Mouse (Mus musculus) spleen, adult 2 months (tissue): ENCODE measurements around the gene Ap3b1. TPM values are rescaled to one million over a fixed set of nuclear protein-coding genes. Genes with fewer than 3 reads are reported as not detected.

Experiments used
- DNase-seq, 2 experiments: peaks; one replicate each; pipeline versions ENCODE4 v3.0.0 to v3.0.0-alpha.2; 2012 to 2021; ENCODE audit warnings: low spot score in 2 of 2, low read depth in 1 of 2
- H3K27ac ChIP-seq: fragments of 200-500 bp; 2 replicates; pipeline ENCODE4 v1.5.1; 2012; ENCODE audit warnings: low read length, inconsistent platforms; ENCODE audit not compliant: insufficient read depth
- H3K27me3 ChIP-seq: fragments of 200-500 bp; 2 replicates; pipeline ENCODE4 v1.6.1; 2012; ENCODE audit warnings: mild to moderate bottlenecking, moderate library complexity, low read length, inconsistent platforms; ENCODE audit not compliant: control insufficient read depth, insufficient read depth
- H3K36me3 ChIP-seq: fragments of 200-500 bp; 2 replicates; pipeline ENCODE4 v1.6.1; 2012; ENCODE audit warnings: mild to moderate bottlenecking, low read length, inconsistent platforms; ENCODE audit not compliant: control insufficient read depth, insufficient read depth
- H3K4me1 ChIP-seq: fragments of 200-500 bp; 2 replicates; pipeline ENCODE4 v1.6.1; 2011; ENCODE audit warnings: inconsistent platforms; ENCODE audit not compliant: control insufficient read depth, insufficient read depth, insufficient read length
- H3K4me3 ChIP-seq: fragments of 200-500 bp; 2 replicates; pipeline ENCODE4 v1.5.1; 2011; ENCODE audit warnings: mild to moderate bottlenecking, inconsistent platforms; ENCODE audit not compliant: insufficient read depth, insufficient read length; ENCODE audit errors: extremely low read depth
- CTCF ChIP-seq: fragments of 200-500 bp; IDR thresholded peaks from 2 replicates; pipeline ENCODE4 v1.5.1; 2011; ENCODE audit warnings: mild to moderate bottlenecking, inconsistent platforms; ENCODE audit not compliant: insufficient read depth, insufficient read length, insufficient replicate concordance; ENCODE audit errors: extremely low read depth
- POLR2A ChIP-seq: fragments of 200-500 bp; IDR thresholded peaks from 2 replicates; pipeline ENCODE4 v1.6.1; 2011; ENCODE audit warnings: low read depth, low read length, inconsistent platforms
- WGBS: fragments of 180-500 bp; shearing (Covaris S2); methylation state at CpG from one replicate; pipeline ENCODE4 v1.1.7; 2018; 5-methylcytosine and 5-hydroxymethylcytosine counted together
- polyA plus RNA-seq: library from polyadenylated mRNA; depleted of rRNA; stranded (reverse); fragments of >200 nt; gene quantifications from 2 replicates; pipeline ENCODE4 v1.2.3, GENCODE M21; 2012; rRNA removed

Gene Ap3b1
- polyA plus RNA-seq, 1 experiment: 20.7 TPM

DNA sequence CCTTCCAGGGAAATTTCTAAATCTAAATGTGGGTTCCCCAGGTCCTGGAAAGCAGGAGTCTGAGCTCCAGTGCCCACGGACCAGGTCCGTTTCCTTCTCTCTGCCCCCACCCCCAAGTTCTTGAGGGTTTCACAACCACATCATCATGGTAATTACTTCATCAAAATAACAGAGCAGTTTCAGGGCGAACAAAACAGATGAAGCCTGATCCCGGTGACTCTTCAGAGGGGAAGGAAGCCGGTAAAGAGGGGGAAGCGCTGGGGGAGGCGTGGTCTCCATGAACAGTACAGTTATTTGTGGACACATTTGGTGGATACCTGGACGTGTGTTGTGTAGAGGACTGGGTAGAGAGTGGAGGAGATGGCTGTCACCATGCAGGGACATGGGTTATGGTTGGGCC, 241.0 kb downstream of the Ap3b1 start:
- DNase-seq: no peak
- 35% methylated on average over 8 of the region's 8 CpGs for WGBS
- Histone ChIP-seq H3K4me1 (no peaks in the 10 kb centered on the region), H3K4me3 (no peak overlapping the region), H3K27me3 (peaks cover 7% of the 10 kb centered on the region), H3K36me3 (no peaks in the 10 kb centered on the region), H3K27ac (no peak overlapping the region)
- TF ChIP-seq POLR2A (no peak), CTCF (no peak)

DNA sequence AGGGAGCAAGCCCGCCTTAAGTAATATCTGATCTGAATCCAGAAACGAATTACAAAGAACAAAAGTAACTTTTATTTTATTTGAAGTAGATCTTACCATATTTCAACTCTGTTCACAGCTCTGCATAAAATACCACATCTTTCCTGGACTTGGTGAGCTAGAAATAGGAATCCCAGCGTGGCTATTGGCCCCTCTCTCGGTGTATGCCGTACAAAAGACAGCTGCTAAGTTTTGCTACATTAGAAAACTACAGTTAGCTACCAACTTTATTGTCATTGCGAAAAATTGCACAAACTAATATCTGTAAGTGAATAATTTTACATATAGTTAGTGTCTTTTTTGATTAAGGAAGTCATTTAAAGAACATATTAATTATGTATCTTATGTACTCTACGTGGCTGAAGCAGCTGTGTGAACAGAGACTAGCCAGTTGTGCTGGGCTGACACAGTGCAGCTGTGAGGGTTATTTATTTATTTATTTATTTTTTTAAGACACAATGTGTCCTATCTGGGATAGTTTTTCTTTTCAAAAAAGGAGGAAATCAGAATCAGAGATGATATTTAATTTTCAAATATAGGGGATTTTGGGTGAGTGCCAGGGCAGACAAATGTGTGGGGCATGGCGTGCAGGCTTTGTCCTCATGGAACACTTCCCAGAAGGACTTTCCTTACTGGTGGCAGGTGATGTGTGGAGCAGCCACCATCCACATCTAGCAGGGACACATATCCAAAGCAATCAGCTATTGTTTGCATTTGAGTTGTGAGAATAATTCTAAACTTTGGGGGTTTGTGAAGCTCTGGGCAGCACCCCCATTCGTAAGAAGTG, 248.5 kb downstream of the Ap3b1 start:
- Histone ChIP-seq H3K4me3 (no peak overlapping the region), H3K4me1 (no peaks in the 10 kb centered on the region), H3K36me3 (no peaks in the 10 kb centered on the region), H3K27ac (no peak overlapping the region), H3K27me3 (no peaks in the 10 kb centered on the region)
- no peak for DNase-seq
- WGBS: 89% methylated on average over 9 of the region's 9 CpGs
- TF ChIP-seq CTCF (no peak), POLR2A (no peak)

DNA sequence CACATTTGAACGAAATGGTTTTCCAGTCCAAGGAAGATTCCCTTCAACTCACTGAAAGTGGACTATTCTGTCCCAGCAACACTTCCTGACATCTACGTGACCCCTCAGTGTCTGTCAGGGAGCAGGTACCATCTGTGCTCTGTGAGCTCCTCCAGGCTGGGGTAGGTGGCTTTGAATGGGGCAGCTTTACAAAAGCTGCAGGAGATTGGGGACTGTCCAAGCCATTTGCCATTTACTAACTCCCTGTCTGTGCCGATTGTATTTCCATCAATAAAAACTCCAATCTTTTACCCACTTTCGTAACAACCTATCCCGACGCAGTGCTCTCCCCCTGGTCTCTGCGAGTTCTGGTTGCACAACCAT, 249.1 kb downstream of the Ap3b1 start:
- 84% methylated on average over 7 of the region's 7 CpGs for WGBS
- H3K36me3 ChIP-seq: no peaks in the 10 kb centered on the region

DNA sequence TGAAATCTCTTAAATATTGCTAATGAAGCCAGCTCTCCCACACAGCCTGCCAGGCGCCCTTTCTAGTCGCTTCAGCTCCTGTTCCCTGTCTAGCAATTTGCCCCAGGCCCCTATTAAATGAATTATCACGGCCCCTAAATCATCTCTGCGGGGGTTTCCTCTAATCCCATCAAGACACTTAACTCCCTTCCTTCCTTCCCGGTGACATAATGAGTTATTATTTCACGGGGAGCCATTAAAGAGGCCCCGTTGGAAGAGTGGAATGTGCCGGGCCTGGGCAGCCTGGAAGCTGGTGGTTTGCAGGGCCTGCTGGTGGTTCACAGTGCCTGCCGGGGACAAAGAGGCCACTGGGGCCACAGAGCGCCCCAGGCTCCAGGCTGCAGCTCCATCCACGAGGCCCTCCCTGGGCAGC, 249.7 kb downstream of the Ap3b1 start:
- Histone ChIP-seq H3K4me1 (no peaks in the 10 kb centered on the region), H3K36me3 (no peaks in the 10 kb centered on the region), H3K27ac (no peak overlapping the region), H3K4me3 (no peak overlapping the region), H3K27me3 (no peaks in the 10 kb centered on the region)
- 58% methylated on average over 11 of the region's 11 CpGs for WGBS
- TF ChIP-seq CTCF (no peak), POLR2A (no peak)
- DNase-seq: no peak

More for the DNA sequence above, 249.1 kb downstream of the Ap3b1 start:
- no peak overlapping the region for H3K27ac ChIP-seq
- no peaks in the 10 kb centered on the region for H3K4me1 ChIP-seq
- H3K27me3 ChIP-seq: no peaks in the 10 kb centered on the region
- no peak overlapping the region for H3K4me3 ChIP-seq
- TF ChIP-seq CTCF: no peak
- no peak for TF ChIP-seq POLR2A
- no peak for DNase-seq

DNA sequence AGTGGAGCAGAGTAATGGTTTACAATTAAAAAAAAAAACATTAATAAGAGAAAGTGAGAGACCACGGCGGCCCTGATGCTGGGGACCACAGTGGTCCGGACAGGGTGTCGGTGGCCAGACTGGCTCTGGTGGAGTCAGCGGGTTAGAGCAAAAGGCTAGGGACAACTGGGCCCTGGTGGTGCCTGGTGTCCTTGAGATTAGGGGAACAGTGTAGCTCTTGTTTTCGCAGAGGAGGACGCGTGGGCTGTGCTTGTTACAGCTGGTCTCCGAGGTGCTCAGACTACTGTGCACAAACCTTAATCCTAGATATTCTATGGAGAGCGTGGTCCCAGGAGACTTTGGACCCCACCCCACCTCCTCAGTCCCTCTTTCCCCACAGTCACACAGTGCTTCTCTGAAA, 250.2 kb downstream of the Ap3b1 start:
- Histone ChIP-seq H3K27ac (no peak overlapping the region), H3K4me1 (no peaks in the 10 kb centered on the region), H3K36me3 (no peaks in the 10 kb centered on the region), H3K27me3 (no peaks in the 10 kb centered on the region), H3K4me3 (no peak overlapping the region)
- no peak for DNase-seq
- TF ChIP-seq CTCF (no peak), POLR2A (no peak)
- 99% methylated on average over 10 of the region's 10 CpGs for WGBS

Other genes starting within 250 kb of the Ap3b1 start
- gene Scamp1, start 73.1 kb upstream of the Ap3b1 start, polyA plus RNA-seq: 3.0 and 3.8 TPM in 2 replicates